Mouse (Mus musculus): ENCODE data around the gene Cxcr3. TPM values are rescaled to one million over a fixed set of nuclear protein-coding genes. Genes with fewer than 3 reads are reported as not detected.

The Cxcr3 gene
- polyA plus RNA-seq, 1 experiment from 2014 or later: not detected

DNA sequence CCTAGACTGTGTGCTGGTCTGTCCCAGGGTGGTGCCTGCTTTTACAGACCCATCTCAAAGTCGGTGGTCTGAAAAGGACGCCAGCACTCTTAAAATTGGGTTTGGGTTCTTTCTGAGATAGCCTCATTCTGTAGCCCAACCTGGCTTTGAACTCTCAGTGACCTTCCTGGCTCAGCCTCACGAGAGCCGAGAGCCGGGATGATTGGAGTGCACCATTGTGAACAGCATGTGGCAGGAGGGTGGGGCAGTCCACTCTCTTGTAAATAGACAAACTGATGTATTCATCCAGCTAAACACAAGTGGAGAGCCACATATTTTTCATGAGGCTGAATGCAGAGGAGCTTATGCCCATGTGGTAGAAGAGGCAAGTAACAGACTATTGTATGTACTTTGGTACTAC is 912 bp upstream of the Cxcr3 start:
- Histone ChIP-seq H3K27me3 (peaks cover 57% of the 10 kb centered on the region), H3K36me3 (no peaks in the 10 kb centered on the region), H3K4me1 (replicated peaks) (no peaks in the 10 kb centered on the region), H3K9ac (replicated peaks) (no peak overlapping the region), H3K4me3 (replicated peaks) (no peak overlapping the region), H3K9me3 (no peaks in the 10 kb centered on the region), H3K4me2 (no peak overlapping the region), H3K27ac (no peak overlapping the region)
- ATAC-seq (ENCODE audit: insufficient number of reproducible peaks, insufficient read depth, low FRiP score, low TSS enrichment, low read depth): no peak
- 76% methylated on average over 5 of the region's 5 CpGs for WGBS

GRCm38 (mm10) chrX:101733288-101733687 is 781 bp downstream of the Cxcr3 start:
- Histone ChIP-seq H3K4me3 (replicated peaks) (no peak overlapping the region), H3K36me3 (no peaks in the 10 kb centered on the region), H3K4me1 (replicated peaks) (no peaks in the 10 kb centered on the region), H3K27me3 (peaks cover 47% of the 10 kb centered on the region), H3K9me3 (no peaks in the 10 kb centered on the region), H3K9ac (replicated peaks) (no peak overlapping the region), H3K27ac (no peak overlapping the region), H3K4me2 (no peak overlapping the region)
- ATAC-seq (ENCODE audit: insufficient number of reproducible peaks, insufficient read depth, low FRiP score, low TSS enrichment, low read depth): no peak
- 90% methylated on average over 3 of the region's 3 CpGs for WGBS

DNA sequence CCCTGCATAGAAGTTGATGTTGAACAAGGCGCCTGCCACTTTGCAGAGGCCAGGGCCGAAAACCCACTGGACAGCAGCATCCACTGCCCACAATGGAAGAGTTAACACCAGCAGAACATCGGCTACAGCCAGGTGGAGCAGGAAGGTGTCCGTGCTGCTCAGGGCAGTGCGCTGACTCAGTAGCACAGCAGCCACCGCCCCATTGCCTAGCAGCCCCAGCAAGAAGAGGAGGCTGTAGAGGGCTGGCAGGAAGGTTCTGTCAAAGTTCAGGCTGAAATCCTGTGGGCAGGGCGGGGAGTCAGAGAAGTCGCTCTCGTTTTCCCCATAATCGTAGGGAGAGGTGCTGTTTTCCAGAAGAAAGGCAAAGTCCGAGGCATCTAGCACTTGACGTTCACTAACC is 1.4 kb downstream of the Cxcr3 start:
- H3K9ac ChIP-seq (replicated peaks): no peak overlapping the region
- WGBS: 75% methylated on average over 12 of the region's 12 CpGs
- H3K36me3 ChIP-seq: no peaks in the 10 kb centered on the region
- no peaks in the 10 kb centered on the region for H3K9me3 ChIP-seq
- no peak overlapping the region for H3K4me3 ChIP-seq (replicated peaks)
- no peaks in the 10 kb centered on the region for H3K4me1 ChIP-seq (replicated peaks)
- ATAC-seq (ENCODE audit: insufficient number of reproducible peaks, insufficient read depth, low FRiP score, low TSS enrichment, low read depth): no peak
- H3K27ac ChIP-seq: no peak overlapping the region
- H3K27me3 ChIP-seq: peaks cover 41% of the 10 kb centered on the region
- H3K4me2 ChIP-seq: no peak overlapping the region

- no peak overlapping the region for H3K4me3 ChIP-seq (replicated peaks)
- no peak for ATAC-seq (ENCODE audit: insufficient number of reproducible peaks, insufficient read depth, low FRiP score, low TSS enrichment, low read depth)
- no peak overlapping the region for H3K9ac ChIP-seq (replicated peaks)
- H3K27ac ChIP-seq: no peak overlapping the region
- no peaks in the 10 kb centered on the region for H3K36me3 ChIP-seq
- no peak overlapping the region for H3K4me2 ChIP-seq
- no peaks in the 10 kb centered on the region for H3K4me1 ChIP-seq (replicated peaks)
- H3K9me3 ChIP-seq: no peaks in the 10 kb centered on the region
- peaks cover 25% of the 10 kb centered on the region for H3K27me3 ChIP-seq
Measured at GRCm38 (mm10) chrX:101730010-101730409, 4.1 kb downstream of the Cxcr3 start.

DNA sequence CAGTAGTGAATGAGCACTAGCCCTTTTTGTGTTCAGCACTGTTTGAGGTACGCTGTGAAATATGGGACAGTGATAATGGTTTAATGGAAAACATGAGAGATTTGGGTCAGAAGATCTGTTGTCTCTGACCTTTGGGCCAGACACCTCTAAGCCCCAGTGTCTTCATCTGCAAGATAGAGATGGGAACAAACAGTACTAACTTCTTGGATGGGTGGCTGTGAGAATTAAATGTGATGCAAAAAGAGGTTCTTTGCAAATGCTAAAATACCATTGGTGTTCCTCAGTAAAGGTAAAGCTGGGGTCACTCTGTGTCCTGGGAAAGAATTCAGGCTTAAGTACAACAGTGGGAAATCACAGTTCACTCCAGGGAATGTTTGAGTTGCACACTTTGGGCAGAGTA is 13.7 kb downstream of the Cxcr3 start:
- no peak overlapping the region for H3K4me3 ChIP-seq (replicated peaks)
- H3K4me2 ChIP-seq: no peak overlapping the region
- no peak overlapping the region for H3K9ac ChIP-seq (replicated peaks)
- H3K27ac ChIP-seq: no peak overlapping the region
- ATAC-seq (ENCODE audit: insufficient number of reproducible peaks, insufficient read depth, low FRiP score, low TSS enrichment, low read depth): no peak
- no peaks in the 10 kb centered on the region for H3K9me3 ChIP-seq
- 80% methylated on average over 1 of the region's 1 CpGs for WGBS
- H3K36me3 ChIP-seq: no peaks in the 10 kb centered on the region
- peaks cover 31% of the 10 kb centered on the region for H3K27me3 ChIP-seq
- no peaks in the 10 kb centered on the region for H3K4me1 ChIP-seq (replicated peaks)

- H3K36me3 ChIP-seq: no peaks in the 10 kb centered on the region
- no peak overlapping the region for H3K9ac ChIP-seq (replicated peaks)
- no peak overlapping the region for H3K4me2 ChIP-seq
- no peak overlapping the region for H3K27ac ChIP-seq
- 82% methylated on average over 7 of the region's 7 CpGs for WGBS
- H3K27me3 ChIP-seq: peaks cover 6% of the 10 kb centered on the region
- H3K9me3 ChIP-seq: no peaks in the 10 kb centered on the region
- ATAC-seq (ENCODE audit: insufficient number of reproducible peaks, insufficient read depth, low FRiP score, low TSS enrichment, low read depth): no peak
- H3K4me3 ChIP-seq (replicated peaks): no peak overlapping the region
- no peaks in the 10 kb centered on the region for H3K4me1 ChIP-seq (replicated peaks)
Measured at GRCm38 (mm10) chrX:101705111-101705510, 29.0 kb downstream of the Cxcr3 start.

GRCm38 (mm10) chrX:101698232-101698631 is 35.8 kb downstream of the Cxcr3 start:
- 0 out of 2 replicates have a peak, but pooled peaks cover 2% of the 10 kb centered on the region for H3K27me3 ChIP-seq
- no peak overlapping the region for H3K4me2 ChIP-seq
- no peak for ATAC-seq (ENCODE audit: insufficient number of reproducible peaks, insufficient read depth, low FRiP score, low TSS enrichment, low read depth)
- no peaks in the 10 kb centered on the region for H3K36me3 ChIP-seq
- no peaks in the 10 kb centered on the region for H3K4me1 ChIP-seq (replicated peaks)
- no peak overlapping the region for H3K4me3 ChIP-seq (replicated peaks)
- no peak overlapping the region for H3K9ac ChIP-seq (replicated peaks)
- peaks cover 26% of the 10 kb centered on the region for H3K9me3 ChIP-seq
- 61% methylated on average over 21 of the region's 23 CpGs for WGBS
- H3K27ac ChIP-seq: no peak overlapping the region

GRCm38 (mm10) chrX:101697537-101697936 is 36.5 kb downstream of the Cxcr3 start:
- Histone ChIP-seq H3K9me3 (peaks cover 26% of the 10 kb centered on the region), H3K4me2 (no peak overlapping the region), H3K4me3 (replicated peaks) (no peak overlapping the region), H3K9ac (replicated peaks) (no peak overlapping the region), H3K27me3 (0 out of 2 replicates have a peak, but pooled peaks cover 2% of the 10 kb centered on the region), H3K4me1 (replicated peaks) (no peaks in the 10 kb centered on the region), H3K36me3 (no peaks in the 10 kb centered on the region), H3K27ac (no peak overlapping the region)
- WGBS: 70% methylated on average over 52 of the region's 54 CpGs
- ATAC-seq (ENCODE audit: insufficient number of reproducible peaks, insufficient read depth, low FRiP score, low TSS enrichment, low read depth): no peak

DNA sequence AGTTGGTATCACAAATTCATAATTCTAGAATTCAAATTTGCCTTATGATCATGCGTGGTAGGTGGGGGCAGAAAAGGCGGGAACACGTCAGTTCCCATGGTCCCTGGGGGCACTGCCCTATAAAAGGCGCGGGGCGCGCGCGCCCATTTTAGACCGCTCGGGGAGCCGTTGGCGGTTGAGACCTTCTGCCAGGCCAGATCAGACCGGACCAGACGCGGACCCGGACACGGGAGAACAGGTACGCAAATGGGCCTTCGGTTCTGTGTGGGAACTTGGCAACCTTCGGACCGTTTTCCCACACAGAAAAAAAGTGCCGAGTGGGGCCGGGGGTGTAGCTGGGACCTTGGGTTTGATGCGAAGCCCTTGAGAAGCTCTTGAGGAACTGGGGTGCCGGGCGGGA is 38.4 kb downstream of the Cxcr3 start:
- H3K4me1 ChIP-seq (replicated peaks): no peaks in the 10 kb centered on the region
- no peak overlapping the region for H3K4me3 ChIP-seq (replicated peaks)
- H3K9ac ChIP-seq (replicated peaks): no peak overlapping the region
- H3K9me3 ChIP-seq: peaks cover 26% of the 10 kb centered on the region
- no peak overlapping the region for H3K4me2 ChIP-seq
- 94% methylated on average over 27 of the region's 27 CpGs for WGBS
- no peaks in the 10 kb centered on the region for H3K36me3 ChIP-seq
- no peak for ATAC-seq (ENCODE audit: insufficient number of reproducible peaks, insufficient read depth, low FRiP score, low TSS enrichment, low read depth)
- no peak overlapping the region for H3K27ac ChIP-seq
- 0 out of 2 replicates have a peak, but pooled peaks cover 2% of the 10 kb centered on the region for H3K27me3 ChIP-seq

Other genes with a start within 250 kb of the Cxcr3 start
- 21.1 and 24.9 TPM in 2 replicates for gene Taf1, start 201.5 kb downstream of the Cxcr3 start, polyA plus RNA-seq (2016; fragmentation: Nextera tagmentation; extraction: Ambion mirVana)
- gene Ogt, start 94.2 kb downstream of the Cxcr3 start, polyA plus RNA-seq (2016; fragmentation: Nextera tagmentation; extraction: Ambion mirVana): 158 and 173 TPM in 2 replicates
- gene Gm4779, start 60.2 kb upstream of the Cxcr3 start, polyA plus RNA-seq (2016; fragmentation: Nextera tagmentation; extraction: Ambion mirVana): 0.36 TPM in 1 of 2 replicates, not detected in the other
- 0.10 and 0.45 TPM in 2 replicates for gene 8030474K03Rik, start 60.4 kb upstream of the Cxcr3 start, polyA plus RNA-seq (2016; fragmentation: Nextera tagmentation; extraction: Ambion mirVana)
- 16.8 and 21.0 TPM in 2 replicates for gene Nhsl2, start 115.1 kb upstream of the Cxcr3 start, polyA plus RNA-seq (2016; fragmentation: Nextera tagmentation; extraction: Ambion mirVana)